Mouse (Mus musculus) heart, postnatal 0 days (tissue): Measurements from ENCODE around the gene Nkg7.

Source experiments
- CTCF ChIP-seq: IDR thresholded peaks from 2 replicates; pipeline ENCODE4 v1.5.1; 2016; ENCODE audit warnings: antibody characterized with exemption, control low read depth, low read depth
- EP300 ChIP-seq: IDR thresholded peaks from 2 replicates; pipeline ENCODE4 v1.6.1; 2016; ENCODE audit warnings: antibody characterized with exemption, low read depth

GRCm38 (mm10) chr7:43481191-43481590, 44.3 kb downstream of the Nkg7 start:
- TF ChIP-seq CTCF, result no peak
- no peak for TF ChIP-seq EP300
